Mouse (Mus musculus) heart, adult 2 months (tissue): ENCODE measurements around the gene Nptxr. TPM values are rescaled to one million over a fixed set of nuclear protein-coding genes. Genes with fewer than 3 reads are reported as not detected.

Experiments used
- DNase-seq, 2 experiments: peaks; one replicate each; pipeline ENCODE4 v3.0.0; 2021
- H3K27ac ChIP-seq: fragments of 200-600 bp; 2 replicates; pipeline ENCODE4 v1.8.1; 2022
- H3K27me3 ChIP-seq: fragments of 200-500 bp; 2 replicates; pipeline ENCODE4 v1.6.1; 2012; ENCODE audit warnings: mild to moderate bottlenecking, low read length, inconsistent platforms, mixed read lengths; ENCODE audit not compliant: control insufficient read depth, insufficient read depth
- H3K36me3 ChIP-seq: fragments of 200-500 bp; 2 replicates; pipeline ENCODE4 v1.6.1; 2012; ENCODE audit warnings: low read length, inconsistent platforms; ENCODE audit not compliant: control insufficient read depth, insufficient read depth
- H3K4me1 ChIP-seq: fragments of 200-500 bp; 2 replicates; pipeline ENCODE4 v1.6.1; 2011; ENCODE audit warnings: low read length; ENCODE audit not compliant: control insufficient read depth, insufficient read depth
- H3K4me3 ChIP-seq: fragments of 200-600 bp; 2 replicates; pipeline ENCODE4 v1.8.1; 2022
- H3K79me2 ChIP-seq: fragments of 200-500 bp; replicated peaks from 2 replicates; pipeline ENCODE4 v1.6.1; 2012; ENCODE audit warnings: mild to moderate bottlenecking, inconsistent platforms, low read length, moderate library complexity, mixed read lengths; ENCODE audit not compliant: control insufficient read depth, insufficient read depth
- H3K9ac ChIP-seq: fragments of 200-500 bp; 2 replicates; pipeline ENCODE4 v1.6.1; 2012; ENCODE audit warnings: low read depth, mild to moderate bottlenecking, control low read depth, inconsistent platforms, low read length, mixed read lengths
- CTCF ChIP-seq: fragments of 200-600 bp; IDR thresholded peaks from 2 replicates; pipeline ENCODE4 v1.8.1; 2022; ENCODE audit warnings: antibody characterized with exemption, mild to moderate bottlenecking, moderate library complexity
- EP300 ChIP-seq: fragments of 200-500 bp; IDR thresholded peaks from 2 replicates; pipeline ENCODE4 v1.6.1; 2011; ENCODE audit warnings: low read depth, low read length, control low read depth; ENCODE audit not compliant: insufficient read depth
- POLR2A ChIP-seq: fragments of 200-500 bp; IDR thresholded peaks from 2 replicates; pipeline ENCODE4 v1.6.1; 2011; ENCODE audit warnings: mild to moderate bottlenecking, low read depth, low read length, control low read depth; ENCODE audit not compliant: insufficient read depth
- WGBS: fragments of 180-500 bp; shearing (Covaris S2); methylation state at CpG from one replicate; pipeline ENCODE4 v1.1.7; 2018; 5-methylcytosine and 5-hydroxymethylcytosine counted together
- intact Hi-C: fragments of 180-260 bp; cut with DNase I; formaldehyde crosslinking; loops from one replicate; pipeline ENCODE4 v1.15.1; 2025
- polyA plus RNA-seq: library from polyadenylated mRNA; depleted of rRNA; stranded (reverse); fragments of >200 nt; gene quantifications from 2 replicates; pipeline ENCODE4 v1.2.3, GENCODE M21; 2012
- total RNA-seq, 2 experiments: library from RNA; stranded (reverse); gene quantifications; 2 replicates each; pipeline ENCODE4 v1.2.3; 2021

The Nptxr gene
- total and polyA plus RNA-seq, 3 experiments: 1.5 to 1.7 (median 1.6) TPM

- no peak for TF ChIP-seq POLR2A
- Histone ChIP-seq H3K79me2 (no peaks in the 10 kb centered on the region), H3K4me3 (no peak overlapping the region), H3K27me3 (no peaks in the 10 kb centered on the region), H3K27ac (no peak overlapping the region), H3K4me1 (peaks cover 6% of the 10 kb centered on the region), H3K36me3 (no peaks in the 10 kb centered on the region; the same call in 1 of the 2 replicates), H3K9ac (no peak overlapping the region)
- WGBS: 63% methylated on average over 8 of the region's 8 CpGs
- intact Hi-C loops: loop anchor here (5.0 to 10.0 kb wide), 2 partner anchors 87 to 330 kb away; partner anchors contain the start of genes Cby1 and Fam227a
- DNase-seq: no peak
These were observed 59.8 kb downstream of the Nptxr start for GRCm38 (mm10) chr15:79744742-79745141.

- Histone ChIP-seq H3K27ac (no peak overlapping the region), H3K4me3 (no peak overlapping the region), H3K27me3 (no peaks in the 10 kb centered on the region), H3K4me1 (peaks cover 10% of the 10 kb centered on the region), H3K36me3 (no peaks in the 10 kb centered on the region; the same call in 1 of the 2 replicates), H3K79me2 (no peaks in the 10 kb centered on the region), H3K9ac (no peak overlapping the region)
- TF ChIP-seq EP300 (no peak), CTCF (no peak), POLR2A (no peak)
- 79% methylated on average over 11 of the region's 11 CpGs for WGBS
- DNase-seq: no peak
- intact Hi-C loops: loop anchor here (5.0 to 10.0 kb wide), 2 partner anchors 87 to 331 kb away; partner anchors contain the start of genes Cby1 and Fam227a
These were observed 60.6 kb downstream of the Nptxr start for GRCm38 (mm10) chr15:79744001-79744400.

GRCm38 (mm10) chr15:79742706-79743023 lies 61.9 kb downstream of the Nptxr start:
- peaks cover 11% of the 10 kb centered on the region for H3K4me1 ChIP-seq
- H3K27me3 ChIP-seq: no peaks in the 10 kb centered on the region
- peak overlapping the region; percentile 98 for H3K27ac ChIP-seq
- WGBS: 1% methylated on average over 23 of the region's 23 CpGs
- TF ChIP-seq EP300 (no peak), POLR2A (no peak), CTCF (no peak)
- no peak for DNase-seq
- H3K36me3 ChIP-seq: no peaks in the 10 kb centered on the region; the same call in 1 of the 2 replicates
- H3K4me3 ChIP-seq: peak overlapping the region; percentile 84
- intact Hi-C loops: loop anchor here (2.0 to 10.0 kb wide), 3 partner anchors 52 to 332 kb away; partner anchors contain the start of genes Cby1, Fam227a and Gtpbp1
- no peaks in the 10 kb centered on the region for H3K79me2 ChIP-seq
- peak overlapping the region; percentile 80 for H3K9ac ChIP-seq

GRCm38 (mm10) chr15:79741921-79742705 lies 62.5 kb downstream of the Nptxr start, which contains the start of gene Sun2:
Sun2 (minus strand) TSS chr15:79742536.
- 0% methylated on average over 93 of the region's 93 CpGs for WGBS
- Histone ChIP-seq H3K4me3 (peak within 1 kb of the TSS; percentile 84), H3K9ac (peak within 1 kb of the TSS; percentile 98), H3K36me3 (no peaks in the 10 kb centered on the region; the same call in 1 of the 2 replicates), H3K4me1 (peaks cover 11% of the 10 kb centered on the region), H3K27me3 (no peaks in the 10 kb centered on the region), H3K27ac (peak within 1 kb of the TSS; percentile 98), H3K79me2 (no peaks in the 10 kb centered on the region)
- intact Hi-C loops: loop anchor here (2.0 to 10.0 kb wide), 3 partner anchors 51 to 333 kb away; partner anchors contain the start of genes Cby1, Fam227a and Gtpbp1
- TF ChIP-seq POLR2A (peak; percentile 68), EP300 (peak; percentile 64), CTCF (no peak)
- DNase-seq: peak; percentile 93 to 94

- no peaks in the 10 kb centered on the region for H3K79me2 ChIP-seq
- peak; percentile 37 to 48 for DNase-seq
- peaks cover 11% of the 10 kb centered on the region for H3K4me1 ChIP-seq
- 5% methylated on average over 14 of the region's 14 CpGs for WGBS
- H3K36me3 ChIP-seq: no peaks in the 10 kb centered on the region; the same call in 1 of the 2 replicates
- intact Hi-C loops: loop anchor here (5.0 to 10.0 kb wide), 2 partner anchors 84 to 333 kb away; partner anchors contain the start of genes Cby1 and Fam227a
- H3K27me3 ChIP-seq: no peaks in the 10 kb centered on the region
- H3K27ac ChIP-seq: peak overlapping the region; percentile 98
- TF ChIP-seq EP300: no peak
- TF ChIP-seq POLR2A: no peak
- no peak for TF ChIP-seq CTCF
- H3K4me3 ChIP-seq: peak overlapping the region; percentile 84
- peak overlapping the region; percentile 98 for H3K9ac ChIP-seq
These were observed 63.2 kb downstream of the Nptxr start for GRCm38 (mm10) chr15:79741173-79741858.
